Mouse (Mus musculus) embryonic facial prominence, embryonic 12.5 days (tissue): Measurements from ENCODE around the gene Rtn3. TPM values are rescaled to one million over a fixed set of nuclear protein-coding genes. Genes with fewer than 3 reads are reported as not detected.

Source experiments
- ATAC-seq: fragments of 200-750 bp; cut with Nextera tagmentation; 2 replicates; pipeline ENCODE4 v1.8.0; 2017; ENCODE audit not compliant: insufficient number of reproducible peaks, insufficient read depth, low FRiP score, low TSS enrichment
- H3K27ac ChIP-seq: fragments of 300-500 bp; sonication (generic); 2 replicates; pipeline ENCODE4 v1.5.1; 2016; ENCODE audit warnings: mild to moderate bottlenecking
- H3K27me3 ChIP-seq: fragments of 300-500 bp; sonication (generic); 2 replicates; pipeline ENCODE4 v1.6.1; 2016; ENCODE audit warnings: mild to moderate bottlenecking, moderate library complexity
- H3K36me3 ChIP-seq: fragments of 300-500 bp; sonication (generic); 2 replicates; pipeline ENCODE4 v1.6.1; 2016; ENCODE audit warnings: mild to moderate bottlenecking
- H3K4me1 ChIP-seq: fragments of 300-500 bp; sonication (generic); 2 replicates; pipeline ENCODE4 v1.6.1; 2016
- H3K4me2 ChIP-seq: fragments of 300-500 bp; sonication (generic); replicated peaks from 2 replicates; pipeline ENCODE4 v1.6.1; 2016; ENCODE audit warnings: mild to moderate bottlenecking, moderate library complexity
- H3K4me3 ChIP-seq: fragments of 300-500 bp; sonication (generic); 2 replicates; pipeline ENCODE4 v1.5.1; 2016; ENCODE audit warnings: mild to moderate bottlenecking
- H3K9ac ChIP-seq: fragments of 300-500 bp; sonication (generic); 2 replicates; pipeline ENCODE4 v1.6.1; 2016; ENCODE audit warnings: mild to moderate bottlenecking, moderate library complexity
- H3K9me3 ChIP-seq: fragments of 300-500 bp; sonication (generic); 2 replicates; pipeline ENCODE4 v1.6.1; 2016; ENCODE audit warnings: mild to moderate bottlenecking, moderate library complexity
- WGBS: fragments of 180-500 bp; shearing (Covaris S2); methylation state at CpG from one replicate; pipeline ENCODE4 v1.1.7; 2016; 5-methylcytosine and 5-hydroxymethylcytosine counted together
- polyA plus RNA-seq: library from polyadenylated mRNA; unstranded; fragments of >200 nt; fragmentation: Nextera tagmentation; extraction: Ambion mirVana; gene quantifications from 2 replicates; pipeline ENCODE4 v1.2.1, GENCODE M21; 2016

Rtn3 gene
- polyA plus RNA-seq, 1 experiment from 2014 or later, result 143 TPM

- Histone ChIP-seq H3K27me3 (no peaks in the 10 kb centered on the region), H3K4me1 (no peaks in the 10 kb centered on the region), H3K4me2 (no peak overlapping the region), H3K36me3 (peaks cover 27% of the 10 kb centered on the region), H3K4me3 (no peak overlapping the region), H3K9ac (no peak overlapping the region), H3K27ac (no peak overlapping the region), H3K9me3 (no peaks in the 10 kb centered on the region)
- whole genome bisulfite sequencing, result 79% methylated on average over 5 of the region's 5 CpGs
- ATAC-seq, result no peak
Observed at GRCm38 (mm10) chr19:7436061-7436970, 46.8 kb downstream of the Rtn3 start.

GRCm38 (mm10) chr19:7434887-7435286 is 48.2 kb downstream of the Rtn3 start:
- Histone ChIP-seq H3K9ac (no peak overlapping the region), H3K36me3 (peaks cover 39% of the 10 kb centered on the region), H3K4me3 (no peak overlapping the region), H3K4me1 (no peaks in the 10 kb centered on the region), H3K27ac (no peak overlapping the region), H3K9me3 (no peaks in the 10 kb centered on the region), H3K4me2 (no peak overlapping the region), H3K27me3 (no peaks in the 10 kb centered on the region)
- ATAC-seq, result no peak
- 91% methylated on average over 2 of the region's 2 CpGs for WGBS

GRCm38 (mm10) chr19:7425398-7425775 is 57.7 kb downstream of the Rtn3 start:
- no peak overlapping the region for H3K9ac ChIP-seq
- ATAC-seq, result no peak
- no peak overlapping the region for H3K4me2 ChIP-seq
- H3K36me3 ChIP-seq, result peaks cover 75% of the 10 kb centered on the region
- no peak overlapping the region for H3K4me3 ChIP-seq
- no peaks in the 10 kb centered on the region for H3K9me3 ChIP-seq
- H3K27ac ChIP-seq, result no peak overlapping the region
- H3K4me1 ChIP-seq, result peaks cover 48% of the 10 kb centered on the region
- no peaks in the 10 kb centered on the region for H3K27me3 ChIP-seq
- 53% methylated on average over 3 of the region's 3 CpGs for WGBS

- Histone ChIP-seq H3K9me3 (no peaks in the 10 kb centered on the region), H3K4me2 (no peak overlapping the region), H3K36me3 (peaks cover 79% of the 10 kb centered on the region), H3K27me3 (no peaks in the 10 kb centered on the region), H3K4me3 (no peak overlapping the region), H3K9ac (no peak overlapping the region), H3K4me1 (peaks cover 54% of the 10 kb centered on the region), H3K27ac (peak overlapping the region; percentile 13; the same call in 1 of the 2 replicates)
- ATAC-seq, result no peak
- WGBS, result 72% methylated on average over 8 of the region's 8 CpGs
Observed at GRCm38 (mm10) chr19:7424590-7425397, 58.3 kb downstream of the Rtn3 start.

GRCm38 (mm10) chr19:7424131-7424530 is 59.0 kb downstream of the Rtn3 start:
- H3K36me3 ChIP-seq, result peaks cover 74% of the 10 kb centered on the region
- ATAC-seq, result no peak
- H3K4me3 ChIP-seq, result no peak overlapping the region
- no peaks in the 10 kb centered on the region for H3K9me3 ChIP-seq
- H3K4me2 ChIP-seq, result no peak overlapping the region
- no peak overlapping the region for H3K27ac ChIP-seq
- WGBS, result 83% methylated on average over 7 of the region's 7 CpGs
- peaks cover 61% of the 10 kb centered on the region for H3K4me1 ChIP-seq
- no peak overlapping the region for H3K9ac ChIP-seq
- no peaks in the 10 kb centered on the region for H3K27me3 ChIP-seq

- Histone ChIP-seq H3K9ac (peak overlapping the region; percentile 54), H3K9me3 (no peaks in the 10 kb centered on the region), H3K4me2 (peak overlapping the region; percentile 64), H3K27me3 (no peaks in the 10 kb centered on the region), H3K4me1 (peaks cover 65% of the 10 kb centered on the region), H3K4me3 (peak overlapping the region; percentile 14; the same call in 1 of the 2 replicates), H3K36me3 (peaks cover 72% of the 10 kb centered on the region), H3K27ac (peak overlapping the region; percentile 67)
- WGBS, result 44% methylated on average over 16 of the region's 16 CpGs
- no peak; the same call in 1 of the 2 replicates for ATAC-seq
Observed at GRCm38 (mm10) chr19:7423656-7424030, 59.4 kb downstream of the Rtn3 start.

GRCm38 (mm10) chr19:7423028-7423655 is 59.9 kb downstream of the Rtn3 start:
- Histone ChIP-seq H3K36me3 (peaks cover 68% of the 10 kb centered on the region), H3K4me2 (peak overlapping the region; percentile 64), H3K4me3 (peak overlapping the region; percentile 14), H3K27ac (peak overlapping the region; percentile 67), H3K9me3 (no peaks in the 10 kb centered on the region), H3K27me3 (no peaks in the 10 kb centered on the region), H3K9ac (peak overlapping the region; percentile 54), H3K4me1 (peaks cover 65% of the 10 kb centered on the region)
- peak; percentile 50; the same call in 1 of the 2 replicates for ATAC-seq
- 23% methylated on average over 49 of the region's 51 CpGs for WGBS

GRCm38 (mm10) chr19:7422656-7423027 is 60.4 kb downstream of the Rtn3 start:
- Histone ChIP-seq H3K9ac (peak overlapping the region; percentile 54), H3K9me3 (no peaks in the 10 kb centered on the region), H3K4me3 (peak overlapping the region; percentile 14), H3K27ac (peak overlapping the region; percentile 67), H3K36me3 (peaks cover 64% of the 10 kb centered on the region), H3K27me3 (no peaks in the 10 kb centered on the region), H3K4me1 (peaks cover 65% of the 10 kb centered on the region), H3K4me2 (peak overlapping the region; percentile 64)
- 10% methylated on average over 35 of the region's 35 CpGs for WGBS
- no peak for ATAC-seq

GRCm38 (mm10) chr19:7421602-7422591 is 61.2 kb downstream of the Rtn3 start:
- Histone ChIP-seq H3K4me1 (peaks cover 65% of the 10 kb centered on the region), H3K27me3 (no peaks in the 10 kb centered on the region), H3K4me2 (peak overlapping the region; percentile 64), H3K4me3 (peak overlapping the region; percentile 14), H3K36me3 (peaks cover 64% of the 10 kb centered on the region), H3K27ac (peak overlapping the region; percentile 67), H3K9ac (peak overlapping the region; percentile 54), H3K9me3 (no peaks in the 10 kb centered on the region)
- peak; percentile 11; the same call in 1 of the 2 replicates for ATAC-seq
- 11% methylated on average over 46 of the region's 48 CpGs for WGBS

- H3K36me3 ChIP-seq, result peaks cover 60% of the 10 kb centered on the region
- H3K9me3 ChIP-seq, result no peaks in the 10 kb centered on the region
- no peak overlapping the region; the same call in 1 of the 2 replicates for H3K4me3 ChIP-seq
- H3K27me3 ChIP-seq, result no peaks in the 10 kb centered on the region
- H3K27ac ChIP-seq, result peak overlapping the region; percentile 67; the same call in 1 of the 2 replicates
- peak overlapping the region; percentile 44; the same call in 1 of the 2 replicates for H3K9ac ChIP-seq
- peaks cover 68% of the 10 kb centered on the region for H3K4me1 ChIP-seq
- 47% methylated on average over 27 of the region's 27 CpGs for WGBS
- no peak for ATAC-seq
- peak overlapping the region; percentile 64 for H3K4me2 ChIP-seq
Observed at GRCm38 (mm10) chr19:7420841-7421601, 62.1 kb downstream of the Rtn3 start.
